Mouse (Mus musculus) lung, postnatal 0 days (tissue): ENCODE measurements at regions not wholly inside any gene's neighbourhood (a gene's known extent, or its start where the extent isn't known, plus 50 kb on each side); places are given as distances from the start of the nearest gene placed in this dataset.

Experiments
- CTCF ChIP-seq: IDR thresholded peaks from 2 replicates; pipeline ENCODE4 v1.5.1; 2016; ENCODE audit warnings: antibody characterized with exemption, mild to moderate bottlenecking
- EP300 ChIP-seq: IDR thresholded peaks from 2 replicates; pipeline ENCODE4 v1.6.1; 2016; ENCODE audit warnings: antibody characterized with exemption, mild to moderate bottlenecking, control low read depth

GRCm38 (mm10) chr1:125507786-125508514 is 52.4 kb upstream of the Slc35f5 start:
- no peak for TF ChIP-seq CTCF
- no peak for TF ChIP-seq EP300
